Mouse (Mus musculus) forelimb bud, embryonic 11.5 days (tissue): ENCODE data around the gene Crip3.

Experiments
- DNase-seq: peaks from one replicate; pipeline ENCODE4 v3.0.0-alpha.2; 2012; ENCODE audit warnings: low read depth, low spot score

Gene Crip3

GRCm38 (mm10) chr17:46455110-46455691 lies 26.5 kb downstream of the Crip3 start:
- DNase-seq: no peak

GRCm38 (mm10) chr17:46457791-46458190 lies 29.1 kb downstream of the Crip3 start:
- DNase-seq: no peak

- DNase-seq: no peak
Observed at GRCm38 (mm10) chr17:46458439-46458838, 29.7 kb downstream of the Crip3 start.

- no peak for DNase-seq
Observed at GRCm38 (mm10) chr17:46460673-46461072, 31.9 kb downstream of the Crip3 start.

- no peak for DNase-seq
Observed at GRCm38 (mm10) chr17:46461347-46461746, 32.6 kb downstream of the Crip3 start.

- DNase-seq: no peak
Observed at GRCm38 (mm10) chr17:46462226-46462625, 33.5 kb downstream of the Crip3 start.

- DNase-seq: no peak
Observed at GRCm38 (mm10) chr17:46467830-46468229, 39.1 kb downstream of the Crip3 start.

- no peak for DNase-seq
Observed at GRCm38 (mm10) chr17:46476601-46477000, 47.9 kb downstream of the Crip3 start.

GRCm38 (mm10) chr17:46477286-46477685 lies 48.6 kb downstream of the Crip3 start:
- DNase-seq: no peak
